Mouse (Mus musculus): ENCODE data around the gene Mrps36.

- TF ChIP-seq CTCF (IDR thresholded peaks at IDR 0.05) = no peak
- TF ChIP-seq EP300 (IDR thresholded peaks at IDR 0.05) = no peak
These were observed 20.3 kb downstream of the Mrps36 start for GRCm38 (mm10) chr13:100724051-100724754.
